Mouse (Mus musculus) hematopoietic stem cell, adult 5-6 weeks (primary cell): ENCODE results near the gene Snap91. TPM values are rescaled to one million over a fixed set of nuclear protein-coding genes. Genes with fewer than 3 reads are reported as not detected.
A peak's percentile ranks its signal among the peaks of the same experiment; 100 is the strongest.

ENCODE experiments used
- ATAC-seq, 2 experiments: fragments of 125-278 bp in 1 of 2; replicated peaks in 1 of 2; 2 replicates each; pipeline ENCODE4 v1.8.0; 2016 to 2017; ENCODE audit warnings: inconsistent platforms in 2 of 2, mild to moderate bottlenecking in 2 of 2, moderate number of reproducible peaks in 2 of 2, low read depth in 1 of 2, moderate TSS enrichment in 1 of 2; ENCODE audit not compliant: low FRiP score in 2 of 2, poor library complexity in 2 of 2, severe bottlenecking in 2 of 2, insufficient read depth in 1 of 2, low TSS enrichment in 1 of 2
- total RNA-seq: library from RNA; stranded (forward); fragments of 172-1452, 232-1000 nt; gene quantifications from 2 replicates; pipeline ENCODE4 v1.2.3, GENCODE M21; 2017

Snap91 gene
- total RNA-seq, result not detected in 2 replicates

- ATAC-seq, result peak in 1 of 2 experiments; percentile 18; a peak in 1 of 4 replicates
Measured at GRCm38 (mm10) chr9:86880113-86880972, at the start of gene Snap91. Gene Snap91, minus strand, starts transcription at chr9:86880654.

GRCm38 (mm10) chr9:86926519-86926918 lies 46.1 kb upstream of the Snap91 start:
- ATAC-seq, result no peak

- no peak for ATAC-seq
Measured at GRCm38 (mm10) chr9:86925688-86926087, 45.2 kb upstream of the Snap91 start.

GRCm38 (mm10) chr9:86922430-86922829 lies 42.0 kb upstream of the Snap91 start:
- ATAC-seq, result no peak

GRCm38 (mm10) chr9:86916543-86916942 lies 36.1 kb upstream of the Snap91 start:
- no peak for ATAC-seq

GRCm38 (mm10) chr9:86899502-86900199 lies 19.2 kb upstream of the Snap91 start:
- ATAC-seq, result no peak

- peak in 1 of 2 experiments; percentile 12; a peak in 1 of 4 replicates for ATAC-seq
Measured at GRCm38 (mm10) chr9:86879216-86880112, 990 bp downstream of the Snap91 start.

GRCm38 (mm10) chr9:86878716-86879115 lies 1.7 kb downstream of the Snap91 start:
- ATAC-seq, result no peak

- ATAC-seq, result no peak
Measured at GRCm38 (mm10) chr9:86873681-86874080, 6.8 kb downstream of the Snap91 start.

- no peak for ATAC-seq
Measured at GRCm38 (mm10) chr9:86869586-86870338, 10.7 kb downstream of the Snap91 start.

- ATAC-seq, result no peak
Measured at GRCm38 (mm10) chr9:86858101-86858500, 22.4 kb downstream of the Snap91 start.

- ATAC-seq, result no peak
Measured at GRCm38 (mm10) chr9:86857626-86858025, 22.8 kb downstream of the Snap91 start.

- ATAC-seq, result no peak
Measured at GRCm38 (mm10) chr9:86852861-86853260, 27.6 kb downstream of the Snap91 start.

- ATAC-seq, result no peak
Measured at GRCm38 (mm10) chr9:86851689-86852088, 28.8 kb downstream of the Snap91 start.

GRCm38 (mm10) chr9:86850452-86851207 lies 29.8 kb downstream of the Snap91 start:
- no peak for ATAC-seq

- no peak for ATAC-seq
Measured at GRCm38 (mm10) chr9:86843747-86844353, 36.6 kb downstream of the Snap91 start.
